Mouse (Mus musculus) intestine, embryonic 14.5 days (tissue): ENCODE results near the gene Vmn2r73. TPM values are rescaled to one million over a fixed set of nuclear protein-coding genes. Genes with fewer than 3 reads are reported as not detected.
"Not testable (repeated sequence)": the region's sequence is repeated elsewhere in the genome, so short reads cannot be mapped to it uniquely, and the experiment has no call there.

Experiments used
- ATAC-seq: fragments of 200-750 bp; cut with Nextera tagmentation; replicated peaks from 2 replicates; pipeline ENCODE4 v1.8.0; 2017; ENCODE audit warnings: low read depth, moderate number of reproducible peaks, moderate TSS enrichment, moderate library complexity; ENCODE audit not compliant: low FRiP score, low TSS enrichment
- DNase-seq: peaks from one replicate; pipeline ENCODE4 v3.0.0-alpha.2; 2018; ENCODE audit warnings: low spot score
- H3K27ac ChIP-seq: fragments of 300-500 bp; sonication (generic); 2 replicates; pipeline ENCODE4 v1.5.1; 2014; ENCODE audit warnings: low read depth, mild to moderate bottlenecking, control low read depth
- H3K27me3 ChIP-seq: fragments of 300-500 bp; sonication (generic); replicated peaks from 2 replicates; pipeline ENCODE4 v1.6.1; 2014; ENCODE audit warnings: low read length, control low read depth; ENCODE audit not compliant: control insufficient read depth, insufficient read depth
- H3K36me3 ChIP-seq: fragments of 300-500 bp; sonication (generic); 2 replicates; pipeline ENCODE4 v1.6.1; 2014; ENCODE audit warnings: low read length, control low read depth; ENCODE audit not compliant: control insufficient read depth, insufficient read depth
- H3K4me1 ChIP-seq: fragments of 300-500 bp; sonication (generic); replicated peaks from 2 replicates; pipeline ENCODE4 v1.6.1; 2014; ENCODE audit warnings: low read length, control low read depth, mixed read lengths; ENCODE audit not compliant: control insufficient read depth, insufficient read depth
- H3K4me2 ChIP-seq: fragments of 300-500 bp; sonication (generic); 2 replicates; pipeline ENCODE4 v1.6.1; 2014; ENCODE audit warnings: low read length
- H3K4me3 ChIP-seq: fragments of 300-500 bp; sonication (generic); 2 replicates; pipeline ENCODE4 v1.5.1; 2014; ENCODE audit warnings: low read depth, low read length, control low read depth, mixed read lengths
- H3K9ac ChIP-seq: fragments of 300-500 bp; sonication (generic); 2 replicates; pipeline ENCODE4 v1.6.1; 2014; ENCODE audit warnings: mild to moderate bottlenecking, low read length
- H3K9me3 ChIP-seq: fragments of 300-500 bp; sonication (generic); 2 replicates; pipeline ENCODE4 v1.6.1; 2016; ENCODE audit warnings: low read length, control low read depth; ENCODE audit not compliant: control insufficient read depth
- WGBS: fragments of 180-500 bp; shearing (Covaris S2); extraction: QIAGEN DNeasy Blood & Tissue Kit; methylation state at CpG from one replicate; pipeline ENCODE4 v1.1.7; 2014; 5-methylcytosine and 5-hydroxymethylcytosine counted together
- polyA plus RNA-seq: library from polyadenylated mRNA; unstranded; fragments of >200 nt; fragmentation: Nextera tagmentation; extraction: Ambion mirVana; gene quantifications from 2 replicates; pipeline ENCODE4 v1.2.1, GENCODE M21; 2014

Vmn2r73 gene
- polyA plus RNA-seq = not detected in 2 replicates

- 82% methylated on average over 1 of the region's 1 CpGs for WGBS
- DNase-seq = no peak
- H3K27ac ChIP-seq = no peak within 1 kb of the TSS
- ATAC-seq = no peak
- H3K36me3 ChIP-seq = no peaks in the 10 kb centered on the region
- no peaks in the 10 kb centered on the region for H3K9me3 ChIP-seq
- no peak within 1 kb of the TSS for H3K9ac ChIP-seq
- no peak within 1 kb of the TSS for H3K4me3 ChIP-seq
- H3K27me3 ChIP-seq = no peaks in the 10 kb centered on the region
- no peaks in the 10 kb centered on the region for H3K4me1 ChIP-seq
- H3K4me2 ChIP-seq = no peak within 1 kb of the TSS
Measured at GRCm38 (mm10) chr7:85876166-85876565, at the start of gene Vmn2r73. TSS of gene Vmn2r73 (minus strand) at chr7:85876266.

DNA sequence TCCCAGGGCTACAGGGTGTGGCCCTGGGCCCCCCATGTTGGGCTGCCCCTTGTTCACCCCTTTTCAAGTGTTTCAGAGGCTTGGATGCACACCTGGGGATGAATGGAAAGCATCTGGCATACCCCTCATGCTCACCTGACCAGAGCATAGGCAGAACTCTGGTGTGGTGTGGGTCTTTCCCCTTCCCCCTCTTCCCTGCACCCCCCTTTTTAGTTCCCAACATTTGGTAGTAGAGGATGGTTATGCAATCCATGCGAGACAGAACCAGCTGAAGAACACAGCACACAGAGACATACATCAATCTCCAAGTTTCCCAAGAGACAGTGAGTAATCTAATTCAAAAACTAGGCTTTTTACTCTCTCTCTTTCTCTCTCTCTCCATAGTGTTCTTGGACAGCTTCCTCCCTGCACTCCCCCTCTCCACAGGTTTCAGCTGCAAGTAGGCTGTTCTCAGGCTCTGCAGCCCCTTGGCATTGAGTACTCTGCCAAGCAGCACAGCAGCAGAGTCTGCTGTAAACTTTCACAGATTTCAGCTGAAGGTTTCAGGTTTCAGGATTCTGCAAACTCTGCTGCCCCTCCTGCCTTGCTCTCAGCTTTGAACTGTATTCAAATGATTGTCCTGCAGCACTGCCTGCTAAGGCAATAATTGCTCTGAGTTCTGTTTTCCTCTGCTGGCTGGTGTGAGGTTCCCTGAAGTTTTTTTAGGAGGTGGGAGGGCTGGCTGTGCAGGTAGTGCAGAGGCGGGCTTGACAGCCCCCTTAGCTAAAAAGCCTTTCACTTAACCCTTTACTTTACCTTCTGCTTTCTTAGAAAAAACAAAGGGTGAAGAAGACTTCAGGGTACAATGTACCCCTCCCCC, 35.7 kb downstream of the Vmn2r73 start:
- 11% methylated on average over 2 of the region's 2 CpGs for WGBS
- DNase-seq = no peak
- Histone ChIP-seq H3K4me2 (no peak overlapping the region), H3K27ac (no peak overlapping the region), H3K9me3 (no peaks in the 10 kb centered on the region), H3K4me3 (no peak overlapping the region), H3K27me3 (no peaks in the 10 kb centered on the region), H3K9ac (no peak overlapping the region), H3K4me1 (no peaks in the 10 kb centered on the region), H3K36me3 (no peaks in the 10 kb centered on the region)
- ATAC-seq = no peak

DNA sequence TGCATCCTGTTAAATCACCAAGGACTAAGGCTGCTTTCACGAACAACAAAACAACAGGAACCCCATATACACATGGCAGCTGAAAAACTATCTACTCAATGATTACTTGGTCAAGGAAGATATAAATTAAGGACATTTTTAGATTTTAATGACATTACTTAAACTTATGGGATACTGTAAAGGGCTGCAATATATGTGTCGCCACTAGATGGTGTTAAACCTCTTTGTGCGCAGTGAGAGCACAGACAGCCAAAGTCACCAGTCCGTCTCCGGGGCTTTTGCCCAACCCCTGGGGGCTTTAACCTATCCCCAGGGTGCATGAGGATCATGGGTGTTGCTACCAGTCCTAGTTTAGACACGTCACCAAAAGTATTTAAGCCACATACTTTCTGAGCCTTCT, 58.0 kb downstream of the Vmn2r73 start:
- ATAC-seq, H3K9ac ChIP-seq, H3K4me1 ChIP-seq, H3K27me3 ChIP-seq, H3K36me3 ChIP-seq, H3K4me2 ChIP-seq, H3K27ac ChIP-seq, H3K4me3 ChIP-seq, H3K9me3 ChIP-seq, DNase-seq: not testable (repeated sequence)
- WGBS = 8% methylated on average over 6 of the region's 6 CpGs

Other genes starting within 250 kb of the Vmn2r73 start
- gene Vmn2r72, start 121.2 kb downstream of the Vmn2r73 start, polyA plus RNA-seq = not detected in 2 replicates
- gene Vmn2r74, start 85.4 kb upstream of the Vmn2r73 start, polyA plus RNA-seq = not detected in 2 replicates